Mouse (Mus musculus) ovary, adult 18-20 months (tissue): ENCODE measurements at regions not wholly inside any gene's neighbourhood (a gene's known extent, or its start where the extent isn't known, plus 50 kb on each side); places are given as distances from the start of the nearest gene placed in this dataset.

Experiments
- DNase-seq: peaks from one replicate; pipeline ENCODE4 v3.0.0; 2022; ENCODE audit warnings: low spot score, mixed read lengths

DNA sequence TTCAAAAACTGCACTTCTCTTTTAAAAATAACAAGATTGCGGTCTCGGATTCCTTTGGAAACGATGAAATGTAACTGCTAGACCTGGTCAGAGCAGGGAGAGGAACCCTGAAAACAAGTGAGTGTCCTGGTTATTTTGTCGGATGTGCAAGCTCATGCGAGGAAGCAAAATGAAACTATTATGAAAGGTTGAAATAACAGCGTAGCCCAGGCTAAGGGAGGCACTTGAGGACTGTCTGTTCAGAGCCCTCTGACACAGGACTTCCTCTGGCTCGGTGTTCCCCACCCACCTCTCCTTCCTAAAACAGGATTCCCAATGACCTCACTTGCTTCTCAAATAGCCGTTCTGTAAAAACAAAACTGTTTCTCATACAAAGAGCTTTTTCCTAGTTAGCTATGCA, 51.3 kb upstream of the S1pr1 start:
- peak; percentile 6 for DNase-seq

DNA sequence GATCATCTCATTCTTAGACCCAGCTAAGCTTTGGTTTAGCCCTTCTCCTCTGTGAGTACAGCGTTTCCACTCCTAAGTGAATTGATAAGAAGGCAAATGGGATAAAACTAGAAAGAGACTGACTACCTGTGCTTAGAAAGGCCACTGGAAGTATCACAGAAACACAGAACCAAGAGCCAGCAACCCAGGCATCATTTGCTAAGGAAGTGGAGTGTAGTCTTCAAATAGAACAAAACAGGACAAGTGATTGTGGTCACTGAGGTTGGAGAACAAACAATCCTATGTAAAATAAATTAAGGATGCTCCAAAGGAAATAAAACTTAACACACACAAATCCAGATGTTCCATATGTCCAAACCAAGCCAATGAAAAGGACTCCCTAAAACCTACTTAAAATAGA, 53.4 kb upstream of the S1pr1 start:
- no peak for DNase-seq

DNA sequence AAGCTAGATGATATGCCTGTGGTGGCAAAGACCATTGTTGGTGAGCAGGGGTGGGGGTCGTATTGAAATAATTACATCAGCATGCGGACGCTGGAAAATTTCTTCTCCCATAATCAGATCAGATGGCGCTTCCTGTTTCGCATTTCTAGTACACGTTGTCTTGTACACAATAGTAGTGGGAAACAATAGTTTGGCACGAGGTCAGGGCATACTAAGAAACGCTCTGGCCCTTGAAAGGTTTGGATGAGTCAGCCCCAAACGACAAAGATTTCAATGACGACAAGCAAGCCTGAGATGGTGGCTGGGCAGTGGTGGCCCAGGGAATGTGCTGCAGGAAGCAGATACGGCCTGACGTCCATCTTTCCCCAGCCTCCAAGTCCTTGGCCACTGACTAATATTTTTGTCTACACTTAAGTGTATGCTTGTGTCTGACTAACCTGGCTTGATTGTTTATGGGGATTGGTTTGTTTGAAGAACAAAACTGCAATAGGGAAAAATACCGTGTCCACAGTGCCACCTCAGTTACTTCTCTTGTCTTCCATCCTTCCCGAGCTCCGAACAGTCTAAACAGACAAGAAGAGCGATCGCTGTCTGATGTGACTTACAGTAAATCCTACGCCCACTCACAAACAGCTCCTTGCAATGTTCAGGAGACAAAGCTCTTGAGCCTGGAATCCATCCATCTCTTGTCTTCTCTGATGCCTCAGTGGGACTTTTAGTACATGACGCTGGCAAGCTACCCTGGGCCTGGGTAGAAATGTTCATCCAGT, 54.1 kb upstream of the S1pr1 start:
- no peak for DNase-seq

DNA sequence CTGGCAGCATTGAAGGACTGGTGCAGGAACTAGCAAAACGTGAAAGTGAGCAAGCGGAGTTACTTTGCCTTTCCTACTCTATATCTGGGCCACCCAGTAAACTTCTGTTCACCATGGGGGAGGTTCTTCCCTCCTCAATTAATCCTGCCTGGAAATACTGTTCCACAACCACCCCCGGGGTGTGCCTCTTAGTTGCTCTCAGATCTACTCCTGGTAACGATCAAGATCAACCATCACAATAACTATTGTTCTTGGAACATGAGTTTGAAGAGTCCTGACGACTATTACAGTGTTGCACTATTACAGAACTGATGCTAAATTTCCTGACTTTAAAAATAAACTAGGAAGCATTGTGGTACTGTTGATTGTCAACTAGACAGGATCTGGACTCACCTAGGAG, 57.8 kb upstream of the S1pr1 start:
- no peak for DNase-seq

DNA sequence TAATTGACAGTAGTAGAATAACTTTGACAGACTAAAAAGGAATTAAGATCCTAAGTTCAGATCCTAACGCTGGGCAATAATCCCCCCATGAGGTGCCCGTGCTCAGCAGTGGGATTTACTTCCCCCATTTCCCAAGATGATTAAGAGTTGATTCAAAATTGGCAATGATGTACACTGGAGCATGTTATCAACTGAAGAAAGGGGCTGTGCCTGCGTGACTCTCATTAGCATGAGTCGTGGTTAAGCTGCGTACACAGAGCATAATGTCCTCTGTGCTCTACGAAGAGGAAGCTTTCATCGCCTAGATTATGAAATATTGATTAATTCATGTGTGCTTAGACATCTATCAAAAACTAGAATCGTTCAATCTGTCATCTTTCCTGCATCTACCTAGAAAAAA, 59.4 kb upstream of the S1pr1 start:
- DNase-seq: no peak

DNA sequence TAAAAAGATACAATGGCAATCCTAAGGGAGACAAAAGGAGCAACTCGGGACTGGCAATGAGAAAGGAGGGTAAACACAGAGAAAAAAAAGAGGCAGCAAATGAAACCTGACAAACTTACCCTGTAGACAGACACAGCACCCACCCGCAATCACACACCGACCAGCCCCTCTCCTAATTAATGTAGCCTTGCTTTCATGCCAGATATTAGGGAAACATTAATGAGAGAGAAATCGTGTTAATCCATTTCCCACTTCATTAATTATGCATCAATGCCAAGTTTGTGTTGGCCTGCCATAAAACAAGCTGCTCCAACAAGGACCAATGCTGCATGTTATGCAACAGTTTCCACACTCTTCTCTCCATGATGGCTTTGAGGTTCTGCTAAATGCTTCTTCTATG, 59.9 kb upstream of the S1pr1 start:
- no peak for DNase-seq

DNA sequence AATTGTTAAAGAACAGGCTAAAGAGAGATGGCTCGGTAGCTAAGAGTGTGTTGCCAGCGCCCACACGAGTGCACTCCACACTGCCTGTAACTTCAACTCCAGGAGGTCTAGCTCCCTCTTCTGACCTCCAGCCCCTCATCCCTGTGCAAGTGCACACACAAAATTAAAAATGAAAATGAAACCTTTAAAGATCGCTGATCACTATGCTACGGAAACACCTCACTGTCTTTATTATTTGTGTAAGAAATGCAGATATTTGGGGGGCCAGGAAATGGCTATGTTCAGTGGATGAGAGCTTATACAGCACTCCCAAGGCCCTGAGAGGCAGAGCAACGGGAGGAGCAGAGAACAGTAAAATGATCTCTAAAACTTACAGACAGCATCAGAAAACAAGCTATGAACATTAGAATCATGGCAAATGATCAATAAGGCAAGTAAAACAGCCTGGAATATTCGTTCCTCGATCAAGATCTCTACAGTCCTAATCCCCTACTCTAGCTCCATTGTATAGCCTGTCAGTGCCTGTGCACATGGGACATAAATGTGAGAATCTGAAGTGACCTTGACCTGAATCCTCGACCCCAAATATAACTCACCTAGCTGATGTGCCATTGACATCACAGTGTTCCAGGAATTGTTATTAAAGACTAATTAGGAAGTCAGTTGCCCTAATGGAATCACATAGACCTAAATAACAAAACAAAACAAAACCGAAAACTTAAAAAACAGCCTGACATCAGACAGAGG, 64.4 kb upstream of the S1pr1 start:
- no peak for DNase-seq

DNA sequence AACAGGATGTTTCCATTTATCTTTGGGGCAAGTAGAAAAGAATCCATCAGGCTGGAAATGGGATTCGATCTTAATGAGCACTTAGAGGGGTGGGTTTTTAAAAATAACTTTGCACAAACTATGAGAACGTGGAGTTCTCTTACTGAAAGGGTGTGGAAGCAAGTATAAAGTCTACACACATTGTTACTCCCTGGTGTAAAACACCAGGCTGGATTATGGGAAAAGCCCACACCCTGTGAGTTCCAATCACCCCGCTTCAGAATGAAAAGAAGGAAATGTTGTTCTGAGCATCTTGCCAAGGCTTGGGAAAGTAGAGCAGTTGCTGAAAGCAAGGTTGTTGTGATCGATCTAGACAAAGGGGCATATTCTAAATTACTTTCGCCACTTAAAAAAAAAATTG, 65.0 kb upstream of the S1pr1 start:
- no peak for DNase-seq

DNA sequence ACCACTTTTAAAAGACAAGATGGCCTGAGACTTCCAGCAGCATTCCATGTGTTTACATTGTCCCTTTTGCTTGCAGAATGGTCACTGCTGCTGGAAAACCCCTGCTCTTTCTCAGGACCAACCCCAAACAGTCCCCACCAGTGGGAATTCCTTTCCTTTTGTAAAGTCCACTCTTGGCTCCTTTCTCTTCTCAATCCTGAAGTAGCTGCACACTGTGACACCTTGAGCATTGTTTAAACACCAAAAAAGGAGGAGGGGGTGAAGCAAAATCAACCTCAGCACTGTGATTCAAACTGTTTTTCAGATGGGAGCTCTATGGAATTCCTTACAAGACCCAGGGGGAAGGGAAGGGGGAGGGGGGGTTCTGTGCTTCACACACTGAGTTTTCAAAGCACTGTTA, 67.9 kb upstream of the S1pr1 start:
- DNase-seq: no peak

DNA sequence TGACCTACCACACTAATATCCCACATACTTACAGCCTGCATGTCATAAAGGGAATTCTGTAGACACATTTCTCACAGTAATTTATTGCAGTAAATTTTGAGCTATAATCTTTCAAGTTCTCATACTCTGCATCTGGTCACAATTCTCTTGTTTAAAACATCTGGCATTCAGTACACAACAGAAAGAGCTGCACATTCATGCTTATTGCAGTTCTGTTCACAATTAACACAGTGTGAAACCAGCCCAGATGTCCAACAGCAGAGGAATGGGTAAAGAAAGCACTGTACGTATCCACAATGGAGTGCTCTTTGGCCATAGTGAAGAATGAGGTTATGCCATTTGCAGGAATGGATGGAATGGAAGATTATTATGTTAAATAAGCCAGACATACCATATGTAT, 72.5 kb upstream of the S1pr1 start:
- no peak for DNase-seq

DNA sequence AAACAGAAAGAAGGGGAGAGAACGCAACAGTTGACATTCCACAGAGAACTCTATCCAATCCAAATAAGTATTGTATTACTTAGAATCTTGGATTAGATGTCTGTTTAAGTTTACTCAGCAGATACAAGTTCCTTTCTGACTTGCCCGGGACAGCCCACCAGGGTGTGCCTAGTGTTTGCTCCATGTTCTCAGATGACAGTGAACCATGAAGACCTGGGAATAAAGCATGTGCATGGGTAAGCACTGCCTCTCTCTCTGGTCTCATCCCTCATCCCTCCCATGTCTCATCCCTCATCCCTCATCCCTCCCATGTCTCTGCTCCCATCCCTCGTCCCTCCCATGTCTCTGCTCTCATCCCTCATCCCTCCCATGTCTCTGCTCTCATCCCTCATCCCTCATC, 73.7 kb upstream of the S1pr1 start:
- no peak for DNase-seq

DNA sequence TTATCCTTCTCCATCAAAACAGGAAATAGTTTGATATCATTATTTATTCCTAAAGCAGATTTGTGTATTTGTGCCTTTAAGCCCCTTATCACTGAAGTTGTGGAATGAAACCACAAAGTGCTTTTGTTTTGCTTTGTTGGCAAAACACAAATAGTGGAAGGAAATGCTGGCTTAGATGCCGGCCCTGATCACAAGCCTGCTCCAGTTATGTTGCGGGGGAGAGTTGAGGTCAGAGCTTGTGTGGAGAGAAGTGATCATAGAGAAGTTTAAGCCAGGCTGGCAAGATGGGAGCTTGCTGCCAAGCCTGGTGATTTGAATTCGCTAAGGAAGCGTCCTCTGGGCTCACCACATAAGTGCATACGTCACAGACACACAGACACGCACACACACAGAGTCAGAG, 74.2 kb upstream of the S1pr1 start:
- DNase-seq: peak; percentile 16

DNA sequence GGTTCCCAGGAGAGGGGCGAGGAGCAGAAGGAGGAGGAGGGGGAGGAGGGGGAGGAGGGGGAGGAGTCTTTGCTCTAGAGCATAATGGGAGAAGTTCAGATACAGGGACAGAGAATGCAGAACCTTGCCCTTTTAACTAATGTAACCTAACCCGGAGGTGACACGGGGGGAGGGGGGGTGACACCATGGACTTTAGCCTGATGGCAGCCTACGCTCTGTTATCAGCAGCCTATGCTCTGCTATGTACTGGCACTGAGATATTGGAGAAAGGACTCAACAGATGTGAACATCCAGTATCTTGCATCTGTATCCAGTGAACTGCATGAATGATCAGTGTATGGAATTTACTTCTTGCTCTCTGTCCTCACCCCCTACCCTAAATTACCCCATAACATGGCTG, 77.7 kb upstream of the S1pr1 start:
- no peak for DNase-seq

DNA sequence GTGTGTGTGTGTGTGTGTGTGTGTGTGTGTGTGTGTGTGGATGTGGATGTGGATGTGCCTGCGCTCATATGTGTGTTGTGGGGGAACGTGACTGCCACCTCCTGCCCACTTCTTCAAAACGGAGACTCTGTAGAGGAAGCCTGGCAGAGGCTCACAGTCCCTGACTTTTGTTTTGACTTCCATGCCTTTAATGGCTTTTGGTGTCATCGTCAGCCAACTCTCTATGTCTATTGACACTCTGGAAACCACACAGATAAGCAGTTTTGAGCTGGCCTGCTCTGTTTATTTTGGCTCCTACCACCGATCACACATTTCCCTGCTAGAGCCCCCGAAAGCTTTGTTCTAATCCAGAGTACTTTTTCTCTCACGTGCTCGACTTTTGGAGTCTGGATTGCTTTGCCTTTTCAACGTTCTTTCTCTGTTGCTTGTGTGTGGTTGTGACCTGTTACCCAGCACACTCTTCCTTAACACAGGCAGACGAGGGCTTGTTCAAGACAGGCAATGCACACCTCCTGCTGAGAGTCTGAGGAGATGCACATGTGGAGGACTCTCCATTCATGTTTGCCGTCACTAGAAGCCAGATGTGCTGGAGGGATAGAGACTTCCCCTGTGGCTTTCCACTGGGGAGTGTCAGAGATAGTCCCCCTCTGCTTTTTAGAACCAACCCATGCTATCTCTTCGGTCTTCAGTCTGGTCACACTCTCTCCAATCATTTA, 78.6 kb upstream of the S1pr1 start:
- DNase-seq: peak; percentile 39

DNA sequence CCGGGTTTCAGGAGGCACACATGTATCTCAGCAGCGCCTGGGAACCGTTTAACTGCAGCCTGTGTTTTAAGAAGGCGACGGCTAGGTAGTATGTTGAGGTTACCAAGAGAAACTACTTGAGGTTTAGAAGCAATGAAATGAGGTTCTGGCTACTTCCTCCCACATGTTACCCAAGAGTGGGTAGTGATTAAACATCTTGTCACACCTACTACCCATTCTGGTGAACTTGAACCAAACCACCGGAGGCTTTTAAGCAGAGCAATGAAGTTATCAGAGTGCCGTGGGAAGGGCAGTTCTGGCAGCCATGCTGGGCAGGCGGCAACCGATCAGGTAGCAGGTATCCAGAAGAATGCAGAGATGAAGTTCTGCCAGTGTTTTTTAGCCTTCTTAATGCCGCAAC, 84.5 kb upstream of the S1pr1 start:
- DNase-seq: no peak

DNA sequence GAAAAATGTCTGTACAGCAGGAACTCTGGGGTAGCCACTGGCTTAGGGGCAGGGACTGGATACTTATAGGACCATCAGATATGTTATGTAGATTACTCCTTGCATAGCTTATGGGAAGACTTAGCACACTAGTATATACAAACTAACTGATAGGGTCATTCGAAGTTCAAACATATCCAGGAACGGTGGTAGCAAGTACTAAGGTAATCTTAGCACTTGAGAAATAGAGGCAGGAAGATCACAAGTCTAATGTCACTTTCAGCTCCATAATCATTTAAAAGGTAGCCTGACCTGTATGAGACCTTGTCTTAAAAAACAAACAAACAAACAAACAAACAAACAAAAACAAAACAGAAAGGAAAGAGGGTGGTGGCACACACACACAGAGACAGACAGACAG, 85.1 kb upstream of the S1pr1 start:
- DNase-seq: no peak

DNA sequence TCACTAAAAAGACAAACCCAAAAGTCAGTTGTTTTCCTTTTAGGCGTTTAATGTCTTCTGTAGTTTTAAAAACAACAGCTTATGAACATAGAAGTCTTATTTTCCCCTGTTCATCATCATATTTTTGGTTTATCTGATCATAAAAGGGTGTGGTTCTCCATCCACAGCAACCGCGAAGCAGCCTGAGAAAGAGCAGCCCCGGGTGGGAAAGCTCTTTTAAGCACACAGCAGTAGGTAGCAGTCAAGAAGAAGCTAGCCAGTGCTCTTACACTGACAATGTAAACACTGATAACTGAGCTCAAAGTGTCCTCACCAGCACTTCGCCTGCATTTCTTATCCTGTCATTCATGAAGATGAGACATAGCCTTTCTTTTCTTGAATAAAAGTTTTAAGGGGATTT, 86.0 kb upstream of the S1pr1 start:
- no peak for DNase-seq

DNA sequence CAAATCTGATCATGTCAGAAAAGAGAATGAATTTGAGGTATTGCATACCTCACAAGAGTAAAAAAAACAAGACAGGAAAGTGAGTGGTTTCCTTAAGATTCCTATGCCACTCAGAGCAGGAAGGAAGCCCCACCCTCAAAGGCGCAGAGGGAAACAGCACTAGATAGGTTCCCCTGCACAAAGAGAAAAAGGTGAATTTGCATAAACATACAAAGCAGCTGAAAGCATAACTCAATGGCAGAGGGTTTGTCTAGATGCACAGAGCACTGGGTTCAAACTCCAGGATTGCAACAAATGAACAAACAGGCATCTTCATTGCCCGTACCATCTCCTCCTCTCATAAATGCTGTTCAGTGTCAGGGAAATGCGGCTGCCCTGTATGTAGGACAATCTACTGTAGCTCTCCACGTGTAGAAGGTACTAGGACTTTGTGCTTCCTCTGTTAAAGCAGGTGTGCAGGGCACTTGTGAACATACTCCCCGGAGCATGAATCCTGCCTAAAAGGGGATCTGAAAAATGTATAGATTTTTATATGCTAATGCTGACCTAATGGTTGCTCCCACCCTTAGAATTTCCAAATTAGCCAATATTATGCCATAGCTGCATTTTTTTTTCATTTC, 85.9 kb upstream of the Dph5 start:
- DNase-seq: no peak

DNA sequence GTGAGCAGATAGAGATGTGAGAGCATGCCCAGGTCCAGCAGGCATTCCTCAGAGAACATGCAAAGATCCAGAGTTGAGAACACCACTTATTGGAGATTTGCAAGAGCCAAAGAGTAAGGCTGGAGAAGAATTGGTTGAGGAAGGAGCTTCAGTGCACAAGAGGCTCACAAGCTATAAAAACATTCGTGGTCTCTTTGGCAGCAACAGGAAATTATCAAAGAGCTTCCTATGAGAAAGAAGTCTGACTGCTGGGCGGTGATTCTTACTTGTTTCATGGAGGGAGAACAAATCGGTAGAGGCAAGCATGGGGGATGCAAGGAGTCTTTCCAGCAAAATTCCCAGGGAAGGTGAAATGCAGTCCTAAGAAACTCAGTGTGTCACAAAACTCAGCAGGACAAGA, 83.0 kb upstream of the Dph5 start:
- no peak for DNase-seq

DNA sequence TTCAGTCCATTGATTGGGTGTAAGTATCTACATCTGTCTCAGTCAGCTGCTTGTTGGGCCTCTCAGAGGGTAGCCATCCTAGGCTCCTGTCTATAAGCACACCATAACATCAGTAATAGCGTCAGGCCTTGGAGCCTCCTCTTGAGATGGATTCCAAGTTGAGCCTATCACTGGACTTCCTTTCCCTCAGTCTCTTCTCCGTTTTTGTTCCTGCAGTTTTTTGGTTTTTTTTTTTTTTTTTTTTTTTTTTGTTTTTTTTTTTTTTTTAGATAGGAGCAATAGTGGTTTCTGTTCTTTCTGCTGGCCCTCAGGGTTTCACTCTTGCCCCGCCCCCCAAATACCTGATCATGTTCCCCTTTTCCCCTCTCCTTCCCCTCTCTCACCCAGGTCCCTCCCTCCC, 80.6 kb upstream of the Dph5 start:
- no peak for DNase-seq

DNA sequence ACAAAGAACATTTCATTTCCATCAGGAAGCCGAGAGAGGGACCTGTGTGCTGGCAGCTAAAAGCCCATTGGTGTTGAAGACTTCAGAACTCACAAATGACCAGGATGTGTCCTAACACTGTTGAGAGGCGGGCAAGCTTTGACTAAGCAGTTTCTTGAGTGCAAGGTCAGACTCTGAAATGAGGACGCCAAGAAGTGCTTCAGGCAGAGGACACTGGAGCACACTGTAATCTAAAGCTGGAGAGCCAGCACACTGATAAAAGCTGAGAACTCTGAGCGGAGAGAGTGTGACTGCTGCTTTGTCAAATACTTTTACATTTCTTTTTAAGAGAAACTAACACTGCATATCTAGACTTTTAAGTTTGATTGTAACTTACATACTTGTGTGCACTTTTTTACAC, 72.5 kb upstream of the Dph5 start:
- peak; percentile 52 for DNase-seq

DNA sequence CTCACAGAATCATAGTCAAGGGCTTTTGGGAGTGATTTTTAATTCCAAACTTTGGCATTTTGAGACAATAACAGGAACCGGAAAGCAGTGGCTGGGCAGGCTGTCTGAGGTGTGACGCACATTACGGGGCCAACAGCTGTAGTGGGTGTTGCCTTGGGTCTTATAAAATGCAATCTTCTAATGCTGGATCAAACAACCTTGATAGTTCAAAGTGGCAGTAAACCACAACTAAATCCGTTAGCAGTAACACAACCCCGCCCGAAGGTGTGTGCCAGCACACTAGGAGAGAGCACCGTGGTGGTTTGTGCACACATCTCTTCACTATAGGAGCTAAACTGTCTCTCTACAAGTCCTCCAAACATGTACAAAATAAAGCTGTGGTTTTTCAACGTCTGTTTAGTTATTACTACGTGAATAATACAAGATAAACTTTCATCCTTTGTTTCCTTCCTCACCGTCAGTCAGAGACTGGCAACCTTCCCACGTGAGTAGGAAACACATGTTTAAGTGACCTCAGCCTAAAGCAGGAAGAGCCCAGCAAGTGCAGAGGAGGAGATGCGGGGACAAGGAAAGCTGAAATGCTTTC, 72.0 kb upstream of the Dph5 start:
- DNase-seq: no peak
